Mouse (Mus musculus) liver, embryonic 15.5 days (tissue): ENCODE measurements around the gene Ankrd10. TPM values are rescaled to one million over a fixed set of nuclear protein-coding genes. Genes with fewer than 3 reads are reported as not detected.
"Not testable (repeated sequence)": the region's sequence is repeated elsewhere in the genome, so short reads cannot be mapped to it uniquely, and the experiment has no call there.

Experiments used
- ATAC-seq: fragments of 200-750 bp; cut with Nextera tagmentation; 2 replicates; pipeline ENCODE4 v1.8.0; 2017; ENCODE audit warnings: moderate number of reproducible peaks, mild to moderate bottlenecking, moderate library complexity; ENCODE audit not compliant: insufficient read depth
- H3K27ac ChIP-seq: fragments of 300-500 bp; sonication (generic); replicated peaks from 2 replicates; pipeline ENCODE4 v1.5.1; 2015; ENCODE audit warnings: mild to moderate bottlenecking, inconsistent platforms
- H3K27me3 ChIP-seq: fragments of 300-500 bp; sonication (generic); 2 replicates; pipeline ENCODE4 v1.6.1; 2015; ENCODE audit warnings: mild to moderate bottlenecking, inconsistent platforms
- H3K36me3 ChIP-seq: fragments of 300-500 bp; sonication (generic); replicated peaks from 2 replicates; pipeline ENCODE4 v1.6.1; 2015; ENCODE audit warnings: moderate library complexity, mild to moderate bottlenecking, inconsistent platforms
- H3K4me1 ChIP-seq: fragments of 300-500 bp; sonication (generic); replicated peaks from 2 replicates; pipeline ENCODE4 v1.6.1; 2015; ENCODE audit warnings: inconsistent platforms
- H3K4me2 ChIP-seq: fragments of 300-500 bp; sonication (generic); 2 replicates; pipeline ENCODE4 v1.6.1; 2015; ENCODE audit warnings: moderate library complexity, mild to moderate bottlenecking, inconsistent platforms
- H3K4me3 ChIP-seq: fragments of 300-500 bp; sonication (generic); replicated peaks from 2 replicates; pipeline ENCODE4 v1.5.1; 2015; ENCODE audit warnings: mild to moderate bottlenecking, inconsistent platforms
- H3K9ac ChIP-seq: fragments of 300-500 bp; sonication (generic); 2 replicates; pipeline ENCODE4 v1.6.1; 2015; ENCODE audit warnings: moderate library complexity, mild to moderate bottlenecking, inconsistent platforms
- H3K9me3 ChIP-seq: fragments of 300-500 bp; sonication (generic); replicated peaks from 2 replicates; pipeline ENCODE4 v1.6.1; 2016; ENCODE audit warnings: inconsistent platforms
- WGBS: fragments of 180-500 bp; shearing (Covaris S2); methylation state at CpG from one replicate; pipeline ENCODE4 v1.1.7; 2015; ENCODE audit warnings: mixed read lengths; ENCODE audit not compliant: insufficient replicate concordance; 5-methylcytosine and 5-hydroxymethylcytosine counted together
- microRNA-seq: library from miRNA; unstranded; fragments of <30 nt; microRNA quantifications from one replicate; pipeline ENCODE4, GENCODE M21; 2016
- polyA plus RNA-seq: library from polyadenylated mRNA; unstranded; fragments of >200 nt; fragmentation: Nextera tagmentation; extraction: Ambion mirVana; gene quantifications from 2 replicates; pipeline ENCODE4 v1.2.1, GENCODE M21; 2015

The Ankrd10 gene
- polyA plus RNA-seq, 1 experiment from 2014 or later = 22.1 TPM

DNA sequence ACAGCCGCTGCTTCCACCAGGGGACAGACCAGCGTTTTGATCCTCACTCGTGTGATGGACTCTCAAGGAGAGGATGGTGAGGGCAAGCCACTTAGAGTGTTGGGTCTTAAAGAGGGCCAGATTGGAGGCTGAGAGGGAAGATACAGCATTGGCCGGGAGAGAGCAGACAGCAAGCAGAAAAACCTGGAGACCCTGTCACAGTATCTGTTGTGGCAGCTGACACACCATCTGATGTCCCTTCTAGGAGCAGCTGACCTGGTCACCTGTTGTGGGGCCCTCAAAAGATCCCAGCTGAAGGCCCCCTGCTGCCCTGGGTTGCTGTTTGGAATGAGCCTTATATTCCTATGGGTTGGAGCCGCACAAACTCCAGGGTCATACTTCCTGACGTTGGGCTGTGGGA, 63.1 kb downstream of the Ankrd10 start:
- Histone ChIP-seq H3K27ac (no peak overlapping the region), H3K27me3 (no peaks in the 10 kb centered on the region), H3K4me1 (peaks cover 13% of the 10 kb centered on the region), H3K4me3 (no peak overlapping the region), H3K4me2 (no peak overlapping the region), H3K36me3 (no peaks in the 10 kb centered on the region), H3K9ac (no peak overlapping the region), H3K9me3 (no peaks in the 10 kb centered on the region)
- WGBS = 67% methylated on average over 6 of the region's 6 CpGs
- no peak for ATAC-seq

DNA sequence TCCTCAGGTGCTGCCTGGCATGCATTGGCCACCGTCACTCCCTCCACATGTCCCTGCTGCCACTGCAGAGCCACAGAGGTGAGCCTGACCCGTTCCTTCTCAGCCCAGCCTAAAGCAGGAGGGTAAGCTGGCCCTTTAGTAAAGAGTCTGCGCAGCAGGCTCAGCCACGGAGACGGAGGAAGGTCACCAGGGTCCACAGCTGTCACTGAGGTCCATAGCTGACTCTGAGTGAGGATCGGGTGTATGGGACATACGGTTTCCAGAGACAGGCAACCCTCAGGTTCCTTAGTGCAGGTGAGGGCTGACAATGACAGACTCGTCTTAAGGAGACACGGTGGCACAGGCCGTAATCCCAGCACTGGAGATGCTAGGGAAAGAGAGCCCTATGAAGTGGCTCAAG, 63.6 kb downstream of the Ankrd10 start:
- 73% methylated on average over 10 of the region's 10 CpGs for WGBS
- no peaks in the 10 kb centered on the region for H3K9me3 ChIP-seq
- ATAC-seq = no peak
- no peak overlapping the region for H3K27ac ChIP-seq
- H3K27me3 ChIP-seq = no peaks in the 10 kb centered on the region
- H3K9ac ChIP-seq = no peak overlapping the region
- H3K4me3 ChIP-seq = no peak overlapping the region
- H3K4me1 ChIP-seq = peaks cover 13% of the 10 kb centered on the region
- no peak overlapping the region for H3K4me2 ChIP-seq
- H3K36me3 ChIP-seq = peaks cover 2% of the 10 kb centered on the region; the same call in 1 of the 2 replicates

DNA sequence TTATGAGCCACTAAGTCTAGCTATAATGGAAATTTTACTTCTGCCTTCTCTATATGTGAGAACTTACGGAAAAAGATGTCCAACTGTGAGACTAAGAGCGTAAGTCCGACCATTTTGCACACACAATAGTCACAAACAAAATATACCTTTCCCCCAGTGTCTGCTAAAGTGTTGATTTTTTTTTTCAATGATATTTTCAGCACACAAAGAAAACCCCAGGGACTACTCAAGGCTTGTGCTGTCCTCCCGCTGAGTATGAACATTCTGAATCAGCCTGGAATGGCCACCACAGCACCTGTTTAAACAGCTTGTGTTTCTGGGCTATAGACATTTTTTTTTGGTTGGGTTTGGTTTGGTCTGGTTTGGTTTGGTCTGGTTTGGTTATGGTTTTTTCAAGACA, 64.8 kb downstream of the Ankrd10 start:
- H3K9ac ChIP-seq = no peak overlapping the region
- no peak overlapping the region for H3K4me3 ChIP-seq
- H3K27me3 ChIP-seq = no peaks in the 10 kb centered on the region
- H3K4me2 ChIP-seq = no peak overlapping the region
- peaks cover 9% of the 10 kb centered on the region; the same call in 1 of the 2 replicates for H3K4me1 ChIP-seq
- no peaks in the 10 kb centered on the region for H3K9me3 ChIP-seq
- WGBS = 81% methylated on average over 4 of the region's 4 CpGs
- no peak overlapping the region for H3K27ac ChIP-seq
- ATAC-seq = no peak
- H3K36me3 ChIP-seq = peaks cover 8% of the 10 kb centered on the region; the same call in 1 of the 2 replicates

DNA sequence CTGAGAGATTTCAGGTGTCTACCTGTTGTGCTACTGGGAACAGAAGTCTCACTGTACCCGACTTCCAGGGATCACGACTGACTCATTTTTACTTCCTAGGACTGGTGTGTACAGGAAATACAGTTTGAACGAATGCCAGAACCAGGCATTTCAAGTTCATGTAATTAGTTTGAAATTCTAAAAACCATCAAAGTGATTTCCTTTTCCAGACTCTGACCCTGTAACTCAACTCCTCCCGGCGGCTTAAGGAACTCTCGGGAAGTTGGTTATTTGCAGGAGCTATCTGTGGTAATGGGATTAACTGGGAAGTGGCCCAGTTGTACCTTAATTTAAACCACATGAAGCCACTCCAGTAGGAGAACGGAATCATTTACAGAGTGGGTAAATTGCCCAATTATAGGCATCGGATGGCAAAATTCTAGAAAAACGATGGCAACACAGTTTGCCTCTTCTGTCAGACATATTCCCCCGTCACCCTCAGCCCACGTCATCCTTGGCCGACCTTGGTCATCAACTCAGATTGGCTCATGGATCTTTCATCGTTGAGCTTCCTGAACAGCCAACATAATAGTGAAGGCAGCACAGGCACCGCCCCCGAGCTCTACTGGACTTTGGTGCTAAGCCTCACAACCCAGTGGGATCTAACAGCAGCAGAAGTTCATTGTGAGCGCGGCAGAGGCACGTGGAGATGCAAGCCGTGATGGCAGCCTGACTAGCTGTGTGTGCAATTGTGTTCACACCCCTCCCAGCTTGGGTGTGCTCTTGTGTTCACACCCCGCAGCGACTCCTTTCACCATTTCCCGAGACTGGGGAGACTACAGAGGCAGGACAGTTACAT, 66.1 kb downstream of the Ankrd10 start:
- H3K4me3 ChIP-seq = no peak overlapping the region
- no peaks in the 10 kb centered on the region for H3K9me3 ChIP-seq
- ATAC-seq = no peak
- no peaks in the 10 kb centered on the region for H3K27me3 ChIP-seq
- 0 out of 2 replicates have a peak, but pooled peaks cover 3% of the 10 kb centered on the region for H3K4me1 ChIP-seq
- H3K27ac ChIP-seq = no peak overlapping the region
- 73% methylated on average over 22 of the region's 22 CpGs for WGBS
- H3K36me3 ChIP-seq = peaks cover 20% of the 10 kb centered on the region
- no peak overlapping the region for H3K4me2 ChIP-seq
- H3K9ac ChIP-seq = no peak overlapping the region

DNA sequence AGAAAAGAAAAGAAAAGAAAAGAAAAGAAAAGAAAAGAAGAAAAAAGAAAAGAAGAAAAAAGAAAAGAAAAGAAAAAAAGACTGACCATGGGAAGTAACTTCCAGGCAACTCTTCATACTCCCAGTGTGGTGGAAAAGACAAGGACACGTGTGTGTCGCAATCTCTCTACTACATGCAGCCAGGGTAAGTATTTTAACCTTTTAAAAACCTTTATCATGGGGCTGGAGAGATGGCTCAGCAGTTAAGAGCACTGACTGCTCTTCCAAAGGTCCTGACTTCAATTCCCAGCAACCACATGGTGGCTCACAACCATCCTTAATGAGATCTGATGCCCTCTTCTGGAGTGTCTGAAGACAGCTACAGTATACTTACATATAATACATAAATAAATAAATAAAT, 67.4 kb downstream of the Ankrd10 start:
- not testable (repeated sequence) for H3K4me1 ChIP-seq, H3K4me2 ChIP-seq, H3K27ac ChIP-seq, H3K4me3 ChIP-seq, H3K27me3 ChIP-seq, H3K9ac ChIP-seq, ATAC-seq, H3K9me3 ChIP-seq
- peaks cover 33% of the 10 kb centered on the region for H3K36me3 ChIP-seq
- 79% methylated on average over 2 of the region's 2 CpGs for WGBS

DNA sequence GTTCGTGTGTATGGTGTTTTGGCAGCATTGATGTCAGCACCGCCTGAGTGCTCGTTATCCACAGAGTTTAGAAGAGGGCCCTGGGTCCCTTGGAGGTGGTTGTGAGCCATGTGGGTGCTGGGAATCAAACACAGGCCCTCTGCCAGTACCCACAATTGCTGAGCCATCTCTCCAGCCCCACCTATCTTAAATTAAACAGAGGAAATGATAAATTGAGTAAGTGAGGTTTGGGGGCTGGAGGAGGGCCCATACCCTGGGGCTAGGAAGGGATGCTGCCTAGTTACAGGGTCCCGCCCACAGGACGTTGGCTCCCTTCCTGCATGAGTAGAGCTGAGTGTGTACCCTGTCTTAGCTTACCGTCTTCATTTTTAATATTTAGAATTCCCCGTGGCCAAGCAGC, 70.8 kb downstream of the Ankrd10 start:
- Histone ChIP-seq H3K36me3 (peaks cover 55% of the 10 kb centered on the region), H3K27me3 (no peaks in the 10 kb centered on the region), H3K9me3 (no peaks in the 10 kb centered on the region), H3K27ac (no peak overlapping the region), H3K4me3 (no peak overlapping the region), H3K9ac (no peak overlapping the region), H3K4me1 (peaks cover 9% of the 10 kb centered on the region), H3K4me2 (no peak overlapping the region)
- WGBS = 78% methylated on average over 7 of the region's 7 CpGs
- no peak for ATAC-seq

DNA sequence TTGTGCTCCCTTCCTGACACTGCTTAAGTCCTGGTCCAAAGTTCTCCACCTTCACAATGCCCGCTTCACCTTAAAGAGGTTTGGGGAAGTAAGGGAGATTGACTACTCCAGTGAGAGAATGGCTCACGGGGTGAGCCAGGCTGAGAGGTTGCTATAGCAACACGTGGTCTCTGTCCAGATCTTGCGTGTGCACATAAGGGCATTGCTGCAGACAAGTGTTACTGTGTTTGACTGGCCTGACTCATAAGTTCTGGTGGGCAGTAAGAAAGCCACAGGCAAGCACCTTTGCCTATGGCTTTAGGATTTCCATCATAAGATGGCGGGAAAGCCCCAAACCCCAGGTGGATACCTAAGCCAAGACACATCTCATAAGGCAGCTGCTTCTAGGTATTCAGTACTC, 71.3 kb downstream of the Ankrd10 start:
- no peak overlapping the region for H3K27ac ChIP-seq
- H3K4me3 ChIP-seq = no peak overlapping the region
- H3K27me3 ChIP-seq = no peaks in the 10 kb centered on the region
- H3K4me2 ChIP-seq = no peak overlapping the region
- ATAC-seq = no peak
- H3K36me3 ChIP-seq = peaks cover 55% of the 10 kb centered on the region
- H3K9me3 ChIP-seq = no peaks in the 10 kb centered on the region
- 56% methylated on average over 5 of the region's 5 CpGs for WGBS
- H3K4me1 ChIP-seq = peaks cover 12% of the 10 kb centered on the region
- no peak overlapping the region for H3K9ac ChIP-seq

Small RNA genes lying within 50 kb of the gene (microRNA-seq; reads per million reads assigned to microRNA genes)
- gene Mir7238 = 4.8 reads per million, percentile 16 among the genes with 10 or more reads in this experiment

Other genes with a start within 250 kb of the Ankrd10 start
- gene Rab20, start 157.0 kb downstream of the Ankrd10 start, polyA plus RNA-seq = 5.8 and 6.9 TPM in 2 replicates
- 37.1 and 40.1 TPM in 2 replicates for gene Naxd, start 138.3 kb downstream of the Ankrd10 start, polyA plus RNA-seq
- gene Cars2, start 85.0 kb downstream of the Ankrd10 start, polyA plus RNA-seq = 12.3 and 15.1 TPM in 2 replicates
- gene Ing1, start 80.2 kb downstream of the Ankrd10 start, polyA plus RNA-seq = 13.5 and 16.7 TPM in 2 replicates
- not detected in 2 replicates for gene 1700016D06Rik, start 65.3 kb upstream of the Ankrd10 start, polyA plus RNA-seq
- gene Arhgef7, start 92.0 kb upstream of the Ankrd10 start, polyA plus RNA-seq = 9.5 and 11.0 TPM in 2 replicates
- gene Tex29, start 204.7 kb upstream of the Ankrd10 start, polyA plus RNA-seq = not detected in 2 replicates